Mouse (Mus musculus): Measurements from ENCODE around the gene Nfix. TPM values are rescaled to one million over a fixed set of nuclear protein-coding genes. Genes with fewer than 3 reads are reported as not detected.

Nfix gene
- polyA plus RNA-seq, 1 experiment: 65.7 TPM

GRCm38 (mm10) chr8:84789345-84789744, 10.8 kb downstream of the Nfix start:
- H3ac ChIP-seq (ENCODE audit: control insufficient read depth, insufficient read length): no peak overlapping the region
- peaks cover 89% of the 10 kb centered on the region for H3K79me2 ChIP-seq (ENCODE audit: control insufficient read depth, insufficient read depth)
- H3K27me3 ChIP-seq (ENCODE audit: control insufficient read depth, insufficient read depth, insufficient read length): no peaks in the 10 kb centered on the region
- no peaks in the 10 kb centered on the region for H3K36me3 ChIP-seq (ENCODE audit: control insufficient read depth, insufficient read depth)
- peak overlapping the region; percentile 18 for H3K4me2 ChIP-seq (ENCODE audit: low read depth)
- TF ChIP-seq POLR2AphosphoS2 (IDR thresholded peaks at IDR 0.05; ENCODE audit: insufficient read length, low read depth): no peak
- TF ChIP-seq REST (IDR thresholded peaks at IDR 0.05; ENCODE audit: insufficient read depth, insufficient read length): no peak
- TF ChIP-seq CEBPB (IDR thresholded peaks at IDR 0.05; ENCODE audit: insufficient read depth, poor library complexity, severe bottlenecking): no peak
- TF ChIP-seq TCF12 (IDR thresholded peaks at IDR 0.05; ENCODE audit: insufficient read depth, poor library complexity, severe bottlenecking): no peak
- no peak for TF ChIP-seq POLR2A (IDR thresholded peaks at IDR 0.05; ENCODE audit: insufficient read length, low read depth)
- TF ChIP-seq MAX (IDR thresholded peaks at IDR 0.05; ENCODE audit: low read depth): no peak
- TF ChIP-seq USF1 (IDR thresholded peaks at IDR 0.05; ENCODE audit: low read depth): no peak
- TF ChIP-seq MYOD1 (IDR thresholded peaks at IDR 0.05; ENCODE audit: control insufficient read depth in 1 of 3, insufficient read length in 2 of 3, low read depth in 2 of 3): no peak
- TF ChIP-seq E2F4 (IDR thresholded peaks at IDR 0.05; ENCODE audit: insufficient read depth): no peak
- TF ChIP-seq TCF3 (IDR thresholded peaks at IDR 0.05; ENCODE audit: insufficient read length, low read depth): no peak
- no peak for TF ChIP-seq SRF (IDR thresholded peaks at IDR 0.05; ENCODE audit: control insufficient read depth, insufficient read length, low read depth)
- TF ChIP-seq MYOG (IDR thresholded peaks at IDR 0.05; ENCODE audit: control insufficient read depth in 1 of 3, insufficient read depth in 1 of 3, insufficient read length in 2 of 3, low read depth in 2 of 3): no peak
- H3K4me3 ChIP-seq: no peak overlapping the region

DNA sequence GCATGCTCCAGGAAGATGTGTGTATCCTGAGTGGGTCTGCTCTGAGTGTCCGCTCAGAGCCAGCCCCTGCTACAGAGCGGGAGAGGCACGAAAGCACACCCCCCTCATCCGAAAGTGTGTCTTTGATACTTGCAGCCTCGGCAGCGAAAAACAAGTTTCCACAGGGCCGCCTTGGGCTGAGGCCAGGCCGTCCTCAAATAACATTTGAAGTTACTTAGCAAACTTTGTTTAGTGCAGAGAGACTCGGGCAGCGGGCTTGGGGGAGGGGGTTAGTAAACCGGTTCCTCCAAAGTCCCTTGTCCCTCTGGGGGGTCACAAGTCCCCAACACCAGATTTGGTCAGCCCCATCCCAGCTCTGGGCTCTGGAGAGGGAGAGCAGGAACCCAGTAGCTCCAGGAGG, 11.2 kb downstream of the Nfix start:
- Histone ChIP-seq H3K4me2 (ENCODE audit: low read depth) (no peak overlapping the region), H3ac (ENCODE audit: control insufficient read depth, insufficient read length) (no peak overlapping the region), H3K4me3 (no peak overlapping the region), H3K27me3 (ENCODE audit: control insufficient read depth, insufficient read depth, insufficient read length) (no peaks in the 10 kb centered on the region), H3K79me2 (ENCODE audit: control insufficient read depth, insufficient read depth) (peaks cover 89% of the 10 kb centered on the region), H3K36me3 (ENCODE audit: control insufficient read depth, insufficient read depth) (no peaks in the 10 kb centered on the region)
- TF ChIP-seq TCF3 (IDR thresholded peaks at IDR 0.05; ENCODE audit: insufficient read length, low read depth) (no peak), E2F4 (IDR thresholded peaks at IDR 0.05; ENCODE audit: insufficient read depth) (no peak), MAX (IDR thresholded peaks at IDR 0.05; ENCODE audit: low read depth) (no peak), POLR2AphosphoS2 (IDR thresholded peaks at IDR 0.05; ENCODE audit: insufficient read length, low read depth) (no peak), MYOG (IDR thresholded peaks at IDR 0.05; ENCODE audit: control insufficient read depth in 1 of 3, insufficient read depth in 1 of 3, insufficient read length in 2 of 3, low read depth in 2 of 3) (no peak), REST (IDR thresholded peaks at IDR 0.05; ENCODE audit: insufficient read depth, insufficient read length) (no peak), POLR2A (IDR thresholded peaks at IDR 0.05; ENCODE audit: insufficient read length, low read depth) (no peak), USF1 (IDR thresholded peaks at IDR 0.05; ENCODE audit: low read depth) (no peak), TCF12 (IDR thresholded peaks at IDR 0.05; ENCODE audit: insufficient read depth, poor library complexity, severe bottlenecking) (no peak), MYOD1 (IDR thresholded peaks at IDR 0.05; ENCODE audit: control insufficient read depth in 1 of 3, insufficient read length in 2 of 3, low read depth in 2 of 3) (no peak), CEBPB (IDR thresholded peaks at IDR 0.05; ENCODE audit: insufficient read depth, poor library complexity, severe bottlenecking) (no peak), SRF (IDR thresholded peaks at IDR 0.05; ENCODE audit: control insufficient read depth, insufficient read length, low read depth) (no peak)

GRCm38 (mm10) chr8:84787523-84788302, 12.4 kb downstream of the Nfix start:
- Histone ChIP-seq H3K36me3 (ENCODE audit: control insufficient read depth, insufficient read depth) (no peaks in the 10 kb centered on the region), H3K27me3 (ENCODE audit: control insufficient read depth, insufficient read depth, insufficient read length) (no peaks in the 10 kb centered on the region), H3K79me2 (ENCODE audit: control insufficient read depth, insufficient read depth) (peaks cover 89% of the 10 kb centered on the region), H3ac (ENCODE audit: control insufficient read depth, insufficient read length) (no peak overlapping the region), H3K4me3 (no peak overlapping the region), H3K4me2 (ENCODE audit: low read depth) (no peak overlapping the region)
- TF ChIP-seq CEBPB (IDR thresholded peaks at IDR 0.05; ENCODE audit: insufficient read depth, poor library complexity, severe bottlenecking): no peak
- no peak for TF ChIP-seq TCF3 (IDR thresholded peaks at IDR 0.05; ENCODE audit: insufficient read length, low read depth)
- TF ChIP-seq SRF (IDR thresholded peaks at IDR 0.05; ENCODE audit: control insufficient read depth, insufficient read length, low read depth): no peak
- no peak for TF ChIP-seq E2F4 (IDR thresholded peaks at IDR 0.05; ENCODE audit: insufficient read depth)
- no peak for TF ChIP-seq USF1 (IDR thresholded peaks at IDR 0.05; ENCODE audit: low read depth)
- TF ChIP-seq MAX (IDR thresholded peaks at IDR 0.05; ENCODE audit: low read depth): no peak
- TF ChIP-seq TCF12 (IDR thresholded peaks at IDR 0.05; ENCODE audit: insufficient read depth, poor library complexity, severe bottlenecking): no peak
- no peak for TF ChIP-seq MYOG (IDR thresholded peaks at IDR 0.05; ENCODE audit: control insufficient read depth in 1 of 3, insufficient read depth in 1 of 3, insufficient read length in 2 of 3, low read depth in 2 of 3)
- no peak for TF ChIP-seq POLR2AphosphoS2 (IDR thresholded peaks at IDR 0.05; ENCODE audit: insufficient read length, low read depth)
- no peak for TF ChIP-seq POLR2A (IDR thresholded peaks at IDR 0.05; ENCODE audit: insufficient read length, low read depth)
- no peak for TF ChIP-seq MYOD1 (IDR thresholded peaks at IDR 0.05; ENCODE audit: control insufficient read depth in 1 of 3, insufficient read length in 2 of 3, low read depth in 2 of 3)
- TF ChIP-seq REST (IDR thresholded peaks at IDR 0.05; ENCODE audit: insufficient read depth, insufficient read length): no peak

DNA sequence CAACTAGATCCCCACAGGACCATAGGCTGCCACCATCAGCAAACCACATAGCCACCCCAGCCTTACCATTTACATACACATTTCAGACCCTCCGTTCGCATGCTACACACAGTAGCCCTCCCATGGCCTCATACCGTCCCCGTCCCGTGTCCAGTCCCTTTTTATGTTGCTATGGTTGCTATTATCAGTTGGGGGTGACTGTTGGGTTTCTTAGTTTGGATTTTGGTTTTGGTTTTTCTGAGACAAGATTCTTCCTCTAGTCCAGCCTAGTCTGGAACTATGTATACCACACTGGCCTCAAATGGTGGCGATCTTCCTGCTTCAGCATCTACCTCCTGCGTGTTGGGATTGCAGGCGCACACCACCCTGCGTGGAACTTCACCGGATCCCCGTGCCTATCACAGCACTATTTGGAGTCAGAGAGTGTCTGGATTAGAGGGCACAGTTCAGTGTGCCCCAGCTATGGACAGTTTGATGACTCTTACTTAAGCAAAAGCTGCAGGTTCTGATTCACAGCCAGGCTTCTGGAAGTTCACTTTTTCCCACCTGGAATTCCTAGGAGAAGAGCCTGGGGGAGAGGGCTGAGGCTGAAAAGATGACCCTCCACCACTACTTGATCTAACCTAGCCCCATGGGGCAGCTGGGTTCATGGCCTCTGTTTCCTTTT, 13.2 kb downstream of the Nfix start:
- H3K4me2 ChIP-seq (ENCODE audit: low read depth): peak overlapping the region; percentile 4
- no peak overlapping the region for H3K4me3 ChIP-seq
- H3K36me3 ChIP-seq (ENCODE audit: control insufficient read depth, insufficient read depth): no peaks in the 10 kb centered on the region
- peaks cover 86% of the 10 kb centered on the region for H3K79me2 ChIP-seq (ENCODE audit: control insufficient read depth, insufficient read depth)
- H3ac ChIP-seq (ENCODE audit: control insufficient read depth, insufficient read length): no peak overlapping the region
- no peaks in the 10 kb centered on the region for H3K27me3 ChIP-seq (ENCODE audit: control insufficient read depth, insufficient read depth, insufficient read length)
- TF ChIP-seq MAX (IDR thresholded peaks at IDR 0.05; ENCODE audit: low read depth): no peak
- no peak for TF ChIP-seq POLR2AphosphoS2 (IDR thresholded peaks at IDR 0.05; ENCODE audit: insufficient read length, low read depth)

Measured in myocyte (in vitro differentiated cells).